Mouse (Mus musculus) layer of hippocampus, postnatal 36 days (tissue): ENCODE measurements at regions not wholly inside any gene's neighbourhood (a gene's known extent, or its start where the extent isn't known, plus 50 kb on each side); places are given as distances from the start of the nearest gene placed in this dataset.
A peak's percentile ranks its signal among the peaks of the same experiment; 100 is the strongest.
"Not testable (repeated sequence)": the region's sequence is repeated elsewhere in the genome, so short reads cannot be mapped to it uniquely, and the experiment has no call there.

Source experiments
- DNase-seq, 2 experiments: peaks; one replicate each; pipeline ENCODE4 v3.0.0; 2022

GRCm38 (mm10) chr9:14059228-14059779 is 215.6 kb upstream of the Sesn3 start:
- DNase-seq = no peak

DNA sequence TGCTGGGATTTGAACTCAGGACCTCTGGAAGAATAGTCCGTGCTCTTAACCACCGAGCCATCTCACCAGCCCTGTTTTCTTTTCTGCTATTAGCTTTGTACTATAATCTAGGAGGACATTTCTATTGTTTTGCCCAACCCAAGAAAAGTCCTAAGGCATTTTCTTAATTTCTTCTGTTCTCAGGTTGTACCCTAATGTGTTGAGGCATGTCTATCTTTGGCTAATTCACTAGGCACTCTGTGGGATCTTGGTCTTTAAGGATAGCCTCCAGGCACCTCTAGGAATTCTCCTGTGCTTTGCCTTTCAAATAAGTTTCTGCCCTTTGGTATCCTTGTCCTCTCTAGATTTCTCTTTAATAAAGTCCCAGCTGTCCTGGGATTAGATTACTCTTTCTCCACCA is 214.6 kb upstream of the Sesn3 start:
- no peak for DNase-seq

DNA sequence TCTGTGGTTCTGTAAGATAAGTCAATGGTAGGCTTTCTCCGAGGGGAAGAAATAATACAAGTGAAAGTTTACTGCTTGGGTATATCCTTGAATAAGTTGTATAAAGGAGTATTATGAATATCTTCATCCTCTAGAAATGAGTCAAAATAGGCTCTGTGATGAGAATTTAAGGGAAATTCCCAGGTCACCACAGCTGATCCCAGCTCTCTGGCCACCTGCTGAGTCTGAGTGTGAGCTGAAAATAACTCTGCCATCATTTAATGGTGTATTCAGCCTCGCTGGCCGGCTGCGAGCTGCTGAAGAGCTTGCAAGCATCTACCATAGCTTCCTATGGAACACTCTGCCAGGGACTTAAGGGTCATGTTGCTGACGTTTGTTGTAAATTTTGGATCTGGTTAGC is 213.5 kb upstream of the Sesn3 start:
- DNase-seq = no peak

GRCm38 (mm10) chr9:14061840-14062239 is 213.0 kb upstream of the Sesn3 start:
- DNase-seq = no peak

- DNase-seq = no peak
These were observed 212.2 kb upstream of the Sesn3 start for GRCm38 (mm10) chr9:14062706-14063105.

DNA sequence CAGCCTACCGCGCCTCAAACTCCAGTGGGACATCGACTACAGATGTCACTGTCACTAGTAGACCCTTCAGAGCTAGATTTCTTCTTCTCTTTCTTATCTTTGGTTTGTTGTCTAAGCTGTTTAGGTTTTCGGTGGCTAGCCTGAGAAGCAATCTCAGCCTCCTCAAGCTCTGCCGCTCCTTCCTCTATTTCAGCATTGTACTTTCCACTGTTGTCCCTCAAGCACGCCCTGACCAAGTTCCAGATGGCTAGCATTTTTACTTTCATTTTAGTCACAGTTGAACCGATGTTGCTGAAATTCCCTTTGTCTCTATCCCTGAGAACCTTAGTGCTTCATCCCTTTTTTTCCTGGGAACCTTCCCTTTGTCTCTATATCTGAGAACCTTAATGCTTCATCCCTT is 208.1 kb upstream of the Sesn3 start:
- not testable (repeated sequence) for DNase-seq

DNA sequence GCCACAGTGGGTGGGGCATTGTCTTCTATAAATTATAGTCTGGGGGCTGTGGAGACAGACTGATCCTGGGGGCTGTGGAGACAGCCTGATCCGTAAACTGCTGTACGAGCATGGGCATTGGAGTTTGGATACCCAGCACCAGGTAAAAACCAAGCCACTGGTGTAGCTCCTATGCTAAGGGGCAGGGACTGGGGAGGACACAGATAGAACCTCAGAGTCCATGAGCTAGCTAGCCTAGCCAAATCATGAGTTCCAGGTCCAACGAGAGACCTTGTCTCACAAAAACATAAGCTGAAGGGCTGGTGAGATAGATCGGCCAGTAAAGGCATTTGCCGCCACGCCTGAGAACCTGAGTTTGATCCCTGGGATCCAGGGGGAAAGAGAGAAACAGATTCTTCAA is 205.8 kb upstream of the Sesn3 start:
- DNase-seq = no peak

DNA sequence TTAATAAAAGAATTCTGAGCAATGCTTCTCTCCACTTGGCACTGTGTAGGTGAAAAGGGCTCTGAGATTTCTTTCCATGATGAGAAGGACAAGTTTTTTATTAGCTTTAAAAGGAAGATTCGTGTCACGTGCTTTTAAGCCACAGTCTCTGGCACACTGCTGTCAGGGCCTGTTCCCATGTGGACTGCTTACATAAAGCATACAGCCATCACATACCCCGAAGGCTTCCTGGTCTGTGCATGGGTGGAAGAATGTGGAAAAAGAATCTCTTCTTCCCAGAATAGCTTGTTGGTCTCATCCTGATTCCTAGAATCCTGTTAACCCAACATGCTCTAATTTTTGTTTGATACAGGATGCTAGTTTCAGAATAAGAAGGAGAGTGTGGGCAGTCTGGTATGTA is 205.1 kb upstream of the Sesn3 start:
- no peak for DNase-seq

- DNase-seq = no peak
These were observed 203.1 kb upstream of the Sesn3 start for GRCm38 (mm10) chr9:14071728-14072127.

- no peak for DNase-seq
These were observed 201.9 kb upstream of the Sesn3 start for GRCm38 (mm10) chr9:14072950-14073349.

GRCm38 (mm10) chr9:14074273-14074672 is 200.6 kb upstream of the Sesn3 start:
- no peak for DNase-seq

- not testable (repeated sequence) for DNase-seq
These were observed 200.0 kb upstream of the Sesn3 start for GRCm38 (mm10) chr9:14074866-14075265.

DNA sequence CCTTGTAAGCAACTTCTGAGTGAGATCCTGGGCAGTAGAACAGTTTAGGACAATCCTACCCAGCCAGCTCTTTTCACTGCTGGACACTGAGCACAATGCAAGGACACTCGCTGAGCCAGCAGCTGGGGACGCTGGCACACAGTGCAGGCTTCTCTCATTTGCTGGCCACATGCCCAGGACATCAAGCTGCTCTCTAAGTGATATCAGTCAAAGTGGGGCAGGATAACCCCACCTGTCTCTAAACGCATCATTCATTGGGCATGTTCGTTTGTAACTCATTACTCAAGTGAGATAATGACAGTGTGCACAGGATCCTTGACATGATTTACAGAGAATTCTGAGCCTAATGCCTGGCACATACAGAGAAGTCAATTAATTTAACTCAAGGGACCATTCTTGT is 199.4 kb upstream of the Sesn3 start:
- peak; percentile 37 to 45 for DNase-seq

- no peak for DNase-seq
These were observed 199.0 kb upstream of the Sesn3 start for GRCm38 (mm10) chr9:14075868-14076267.

DNA sequence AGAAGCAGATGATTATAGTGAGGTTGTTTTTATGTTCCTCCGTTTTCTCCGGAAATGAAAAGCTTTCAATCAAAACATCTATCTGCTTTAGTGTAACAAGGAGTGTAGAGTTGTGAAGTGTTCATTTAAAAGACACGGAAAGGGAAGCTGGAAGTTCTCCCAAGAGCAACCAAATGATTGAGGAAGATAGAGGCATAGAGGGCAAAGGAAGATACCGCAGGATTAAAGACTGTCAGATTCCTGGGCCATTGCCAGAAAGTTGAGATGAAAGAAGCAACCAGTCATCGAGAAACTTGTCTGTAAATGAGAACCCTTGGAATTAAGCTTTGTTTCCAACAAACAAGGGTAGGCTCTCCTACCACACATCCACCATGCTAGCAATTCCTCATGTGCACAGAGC is 198.1 kb upstream of the Sesn3 start:
- no peak for DNase-seq

DNA sequence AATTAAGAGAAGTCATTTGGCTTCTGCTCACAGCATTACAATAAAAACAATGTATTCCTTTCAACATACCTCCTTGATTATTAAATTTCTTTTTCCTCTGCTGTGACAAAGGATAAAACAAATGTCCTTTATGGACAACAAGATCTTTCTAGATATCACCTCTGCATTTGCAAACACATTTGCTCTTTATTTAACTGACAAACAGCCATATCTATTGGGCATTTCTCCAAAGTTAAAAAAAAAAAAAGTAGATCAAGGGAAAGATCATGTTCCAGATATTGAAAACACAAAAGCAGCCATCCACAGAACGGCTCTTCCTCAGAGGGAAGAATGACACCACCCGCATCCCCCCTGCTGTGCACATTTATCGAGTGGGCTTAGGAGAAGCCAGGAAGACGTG is 193.7 kb upstream of the Sesn3 start:
- DNase-seq = no peak

GRCm38 (mm10) chr9:14086201-14086600 is 188.7 kb upstream of the Sesn3 start:
- no peak for DNase-seq

GRCm38 (mm10) chr9:14086611-14087010 is 188.3 kb upstream of the Sesn3 start:
- DNase-seq = no peak

DNA sequence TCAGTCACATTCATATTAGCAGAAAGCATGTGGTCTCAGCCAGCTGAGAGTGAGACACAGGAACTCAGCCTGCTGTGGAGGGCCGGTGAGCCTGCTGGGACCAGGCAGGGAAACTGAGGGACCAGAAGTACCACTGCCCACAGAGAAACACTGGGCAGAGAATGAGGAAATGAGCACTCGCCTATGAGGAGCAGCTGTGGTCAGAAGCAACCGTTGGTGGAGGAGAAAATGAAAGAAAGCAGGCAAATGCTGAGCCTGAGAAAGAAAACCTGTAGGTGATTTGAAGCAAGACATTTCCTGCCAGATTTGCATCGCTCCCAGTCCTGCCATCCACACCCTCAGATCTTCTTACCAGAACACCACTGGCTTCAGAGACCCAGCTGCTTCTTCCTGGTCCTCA is 187.0 kb upstream of the Sesn3 start:
- DNase-seq = no peak

- peak; percentile 38 to 41 for DNase-seq
These were observed 185.0 kb upstream of the Sesn3 start for GRCm38 (mm10) chr9:14089791-14090256.

- DNase-seq = no peak
These were observed 184.4 kb upstream of the Sesn3 start for GRCm38 (mm10) chr9:14090454-14090853.

- DNase-seq = no peak
These were observed 183.6 kb upstream of the Sesn3 start for GRCm38 (mm10) chr9:14091099-14091930.

DNA sequence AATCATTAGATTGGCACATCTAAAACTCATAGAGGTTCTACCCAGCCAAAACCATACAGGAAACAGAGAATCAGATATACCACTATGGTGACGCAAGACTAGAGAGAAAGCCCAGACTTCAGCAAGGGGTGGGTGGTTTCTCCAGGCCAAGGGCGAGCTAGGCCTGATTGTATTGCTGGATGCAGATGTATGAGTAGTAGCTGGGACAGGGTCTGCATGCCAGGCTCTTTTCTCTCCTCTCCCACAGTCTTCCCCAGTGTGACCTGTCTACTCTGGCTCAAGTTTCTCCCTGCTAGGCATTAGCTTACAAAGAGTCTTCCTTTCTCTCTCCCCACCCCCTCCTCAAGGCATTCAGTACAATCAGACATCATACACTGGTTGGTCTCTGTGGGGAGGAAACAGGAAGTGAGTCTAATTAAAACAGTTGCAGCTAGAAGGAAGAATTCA is 181.8 kb upstream of the Sesn3 start:
- DNase-seq = no peak

DNA sequence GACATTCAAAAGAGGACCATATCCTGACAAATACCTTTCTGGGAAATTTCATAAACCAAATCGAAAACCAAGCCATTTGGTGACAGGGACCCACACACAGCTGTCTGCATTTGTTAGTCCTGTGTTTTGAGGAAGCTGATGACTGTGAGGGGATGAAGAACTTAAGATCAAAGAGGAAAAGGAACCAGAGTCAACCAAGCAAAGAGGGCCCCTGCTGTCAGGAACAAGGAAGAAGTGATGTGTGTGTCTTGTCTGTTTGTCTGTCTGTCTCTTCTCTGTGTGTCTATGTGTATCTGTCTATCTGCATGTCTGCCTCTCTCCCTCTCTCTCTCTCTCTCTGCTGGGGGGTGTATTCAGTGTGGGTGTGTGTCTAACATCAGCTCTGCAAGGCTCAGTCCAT is 171.3 kb upstream of the Sesn3 start:
- no peak for DNase-seq
